Mouse (Mus musculus) embryonic fibroblast, embryonic 13.5 days (primary cell): ENCODE measurements around the gene Siva1.

Source experiments
- CTCF ChIP-seq: IDR thresholded peaks from 2 replicates; pipeline ENCODE4 v1.5.1; 2011; ENCODE audit warnings: mild to moderate bottlenecking, control low read depth, low read length, moderate library complexity, borderline replicate concordance; ENCODE audit not compliant: insufficient read depth
- POLR2A ChIP-seq: IDR thresholded peaks from 2 replicates; pipeline ENCODE4 v1.6.1; 2011; ENCODE audit warnings: low read depth, mild to moderate bottlenecking, control low read depth, low read length, moderate library complexity

GRCm38 (mm10) chr12:112693185-112694126 lies 49.0 kb downstream of the Siva1 start:
- TF ChIP-seq CTCF (no peak), POLR2A (peak; percentile 98)
